Mouse (Mus musculus) embryo, embryonic 10 days (tissue): ENCODE data around the gene Cluap1.
A peak's percentile ranks its signal among the peaks of the same experiment; 100 is the strongest.

ENCODE experiments used
- DNase-seq: peaks from one replicate; pipeline ENCODE4 v3.0.0-alpha.2; 2015; ENCODE audit warnings: low spot score

Gene Cluap1

DNA sequence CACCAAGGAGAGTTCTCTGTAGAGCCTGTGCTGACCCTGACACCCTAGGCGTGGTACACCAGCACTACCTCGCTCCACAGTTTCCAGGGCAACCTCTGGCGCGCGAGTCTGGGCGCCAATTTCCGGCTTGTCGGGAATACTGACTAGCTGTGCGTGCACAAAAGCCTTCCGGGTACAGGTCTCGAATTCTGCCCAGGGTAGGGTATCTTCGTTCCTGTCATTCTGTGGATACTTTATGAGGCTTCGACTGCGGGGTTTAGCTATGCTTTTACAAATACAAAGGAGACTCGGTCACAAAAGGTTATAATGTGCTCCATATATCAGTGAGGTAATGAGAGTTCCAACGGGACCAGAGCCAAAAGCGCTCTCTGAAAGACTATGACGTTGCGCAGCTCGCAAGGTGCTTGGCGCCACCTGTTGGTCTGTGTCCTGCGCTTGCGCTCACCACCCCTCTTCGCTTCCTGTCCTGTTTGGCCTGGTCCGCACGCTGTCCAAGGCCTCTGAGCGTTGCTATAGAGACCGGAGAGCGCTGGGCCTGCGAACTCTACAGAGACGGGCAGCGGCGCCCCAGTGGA is at the start of gene Cluap1, which contains the start of gene 1700037C18Rik:
Cluap1 (plus strand) TSS at position 265 of the 575 bp plus-strand sequence.
1700037C18Rik (minus strand) TSS at position 153 of the 575 bp plus-strand sequence.
- DNase-seq: peak; percentile 96

DNA sequence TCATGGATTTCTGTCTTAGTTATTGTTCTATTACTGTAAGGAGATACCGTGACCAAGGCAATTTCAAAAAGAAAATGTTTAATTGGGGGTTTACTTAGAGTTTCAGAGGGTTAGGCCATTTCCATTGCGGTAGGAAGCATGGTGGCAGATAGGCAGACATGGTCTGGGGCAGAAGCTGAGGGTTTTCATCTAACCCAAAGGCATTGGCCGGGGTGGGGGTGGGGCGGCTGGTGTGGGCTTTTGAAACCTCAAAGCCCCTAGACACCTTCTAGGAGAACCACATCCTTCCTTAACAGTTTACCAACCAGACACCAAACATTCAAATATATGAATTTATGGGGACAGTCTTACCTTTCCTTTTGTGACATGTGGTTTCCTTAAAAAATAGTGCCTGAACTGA is 49.3 kb upstream of the Cluap1 start:
- no peak for DNase-seq

DNA sequence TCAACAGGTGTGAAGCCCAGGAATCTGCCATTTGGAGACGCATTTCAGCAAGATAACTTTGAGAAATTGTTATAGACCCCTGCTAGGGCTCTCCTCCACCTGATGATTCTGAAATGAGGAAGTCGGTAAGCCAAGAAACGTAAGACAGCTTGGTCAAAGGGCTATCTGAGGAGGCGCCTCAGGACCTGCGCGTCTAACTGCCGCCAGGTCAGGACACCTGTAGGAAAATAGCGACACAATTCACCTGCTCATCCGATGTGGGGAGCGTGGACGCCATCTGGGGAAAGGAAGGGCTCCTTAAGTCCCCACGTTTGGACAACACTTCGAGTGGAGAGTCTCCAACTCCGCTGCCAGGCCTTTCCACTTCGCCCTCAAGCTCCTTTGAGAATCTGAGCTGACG is 36.8 kb upstream of the Cluap1 start:
- DNase-seq: no peak

DNA sequence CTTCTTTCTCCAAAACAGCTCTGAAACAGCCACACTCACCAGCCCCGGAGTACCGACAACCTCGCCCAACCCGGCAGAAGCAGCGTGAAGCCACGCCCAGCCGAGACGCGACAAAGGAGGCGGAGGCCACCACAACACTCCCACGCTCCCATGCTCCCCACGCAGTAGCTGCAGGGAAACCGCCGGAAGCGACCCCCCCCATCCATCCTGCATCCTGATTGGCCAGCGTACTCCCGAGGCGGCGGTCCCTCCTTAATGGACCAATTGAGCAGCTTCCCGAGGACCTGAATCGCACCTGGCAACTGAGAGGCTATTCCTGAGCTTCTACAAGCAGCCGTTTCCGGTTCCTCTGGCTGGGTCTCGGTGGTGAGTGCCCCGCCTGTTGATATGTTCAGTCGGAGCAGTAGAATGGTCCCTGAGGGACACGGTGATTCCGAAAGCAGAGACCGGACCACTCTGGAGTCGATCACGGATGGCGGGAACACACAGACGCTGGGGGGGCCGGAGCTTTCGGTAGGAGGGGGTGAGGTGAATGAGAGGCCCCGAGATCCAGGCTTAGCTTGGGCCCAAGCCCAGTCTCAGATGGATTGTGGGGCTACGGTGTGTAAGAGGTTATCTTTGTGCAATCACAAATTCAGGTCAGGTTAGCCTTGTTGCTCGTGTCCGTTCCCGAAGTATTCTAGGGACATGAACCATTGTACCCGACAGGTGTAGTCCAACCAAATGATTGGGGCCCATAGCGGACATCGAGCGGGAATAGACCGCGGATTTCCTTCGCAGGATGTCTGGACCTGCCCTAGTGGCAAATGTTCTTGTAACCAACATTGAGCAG is 36.2 kb upstream of the Cluap1 start, which contains the start of gene Naa60:
Naa60 (plus strand) TSS at position 160 of the 832 bp plus-strand sequence.
- peak; percentile 94 for DNase-seq

DNA sequence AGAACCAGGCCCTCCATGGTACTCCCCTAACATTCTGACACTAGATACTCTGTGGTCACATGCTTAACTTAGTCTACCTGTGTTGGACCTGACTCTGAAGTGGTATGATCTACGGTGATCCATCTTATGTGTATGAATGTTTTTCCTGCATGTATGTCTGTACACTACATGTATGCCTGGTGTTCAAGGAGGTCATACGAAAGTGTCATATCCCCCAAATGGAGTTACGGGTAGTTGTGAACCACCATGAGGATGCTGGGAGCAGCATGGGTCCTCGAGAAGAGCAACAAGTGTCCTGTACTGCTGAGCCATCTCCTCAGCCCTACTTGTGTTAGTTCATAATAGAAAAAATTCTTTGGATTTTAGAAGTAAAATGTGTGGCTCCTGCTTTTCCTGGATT is 32.3 kb upstream of the Cluap1 start:
- no peak for DNase-seq

DNA sequence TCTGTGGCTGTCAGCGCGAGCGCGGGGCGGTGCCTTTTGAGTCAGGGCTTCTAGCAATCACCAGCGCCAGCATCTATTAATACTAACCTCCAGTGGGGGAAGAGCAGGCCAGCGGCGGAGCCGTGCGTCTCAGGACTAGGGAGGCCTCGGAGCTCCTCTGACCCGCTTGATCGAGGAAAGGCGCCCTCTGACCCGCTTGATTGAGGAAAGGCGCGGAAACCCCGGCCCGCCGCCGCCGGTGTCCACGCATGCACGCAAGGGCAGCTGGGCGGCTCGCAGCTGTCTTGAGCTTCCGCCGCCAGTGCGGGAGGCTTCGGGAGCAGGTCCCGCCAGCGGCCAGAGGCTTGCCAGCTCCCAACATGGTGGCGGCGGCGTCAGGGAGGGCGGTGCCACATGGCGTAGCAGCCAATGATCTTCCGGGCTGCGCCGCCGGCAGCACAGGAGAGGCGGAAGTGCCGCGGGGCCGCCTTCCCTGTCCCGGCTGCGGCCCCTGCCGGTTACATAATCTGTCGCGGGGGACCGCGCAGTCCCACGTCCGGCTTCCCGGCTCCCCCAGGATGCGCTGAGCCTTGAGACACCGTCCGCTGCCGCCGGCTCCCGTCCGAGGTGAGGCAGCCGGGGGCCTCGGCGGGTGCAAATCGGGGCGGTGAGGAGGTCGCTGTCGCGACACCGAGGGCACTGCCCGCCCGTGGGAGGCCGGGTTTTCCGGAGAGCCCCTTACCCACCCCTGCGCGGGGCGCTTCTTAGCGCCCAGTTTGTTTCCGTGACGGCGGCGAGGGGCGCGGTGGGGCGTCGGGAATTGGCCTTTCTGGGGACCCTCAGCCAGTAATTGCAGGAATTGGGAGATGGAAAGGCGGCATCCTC is 24.2 kb upstream of the Cluap1 start, which contains the start of the genes Zfp597 and Gm20695:
Zfp597 (minus strand) TSS at position 361 of the 864 bp plus-strand sequence.
Gm20695 (plus strand) TSS at position 448 of the 864 bp plus-strand sequence.
- peak; percentile 98 for DNase-seq

DNA sequence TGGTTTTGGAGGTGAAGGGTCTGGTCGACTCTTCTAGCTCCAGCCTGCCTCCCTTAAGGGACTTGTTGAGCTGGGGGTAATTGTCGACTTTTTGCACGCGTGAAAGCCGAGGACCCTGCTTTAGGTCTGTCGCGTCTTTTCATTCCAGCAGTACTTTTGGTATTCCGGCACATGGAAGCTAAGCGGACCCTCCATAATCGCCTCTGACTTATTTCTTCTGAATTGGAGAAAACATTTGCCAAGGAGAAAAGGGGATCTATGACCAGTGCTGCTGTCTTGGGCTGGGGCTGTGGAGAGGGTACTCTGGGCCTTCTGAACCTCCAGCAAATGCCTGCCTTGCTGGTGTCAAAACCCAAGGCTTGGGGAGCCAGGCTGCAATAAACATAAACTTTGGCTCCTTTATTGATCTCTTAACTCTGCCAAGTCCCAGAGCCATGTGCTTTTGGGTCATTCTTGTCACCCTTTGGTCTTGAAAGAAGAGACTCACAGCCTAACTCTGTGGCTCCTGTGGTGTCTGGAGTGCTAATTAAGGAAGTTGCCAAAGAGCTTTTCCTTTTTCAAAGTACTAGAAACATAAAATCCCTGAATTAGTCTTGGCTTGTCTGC is 23.4 kb upstream of the Cluap1 start:
- peak; percentile 27 for DNase-seq

DNA sequence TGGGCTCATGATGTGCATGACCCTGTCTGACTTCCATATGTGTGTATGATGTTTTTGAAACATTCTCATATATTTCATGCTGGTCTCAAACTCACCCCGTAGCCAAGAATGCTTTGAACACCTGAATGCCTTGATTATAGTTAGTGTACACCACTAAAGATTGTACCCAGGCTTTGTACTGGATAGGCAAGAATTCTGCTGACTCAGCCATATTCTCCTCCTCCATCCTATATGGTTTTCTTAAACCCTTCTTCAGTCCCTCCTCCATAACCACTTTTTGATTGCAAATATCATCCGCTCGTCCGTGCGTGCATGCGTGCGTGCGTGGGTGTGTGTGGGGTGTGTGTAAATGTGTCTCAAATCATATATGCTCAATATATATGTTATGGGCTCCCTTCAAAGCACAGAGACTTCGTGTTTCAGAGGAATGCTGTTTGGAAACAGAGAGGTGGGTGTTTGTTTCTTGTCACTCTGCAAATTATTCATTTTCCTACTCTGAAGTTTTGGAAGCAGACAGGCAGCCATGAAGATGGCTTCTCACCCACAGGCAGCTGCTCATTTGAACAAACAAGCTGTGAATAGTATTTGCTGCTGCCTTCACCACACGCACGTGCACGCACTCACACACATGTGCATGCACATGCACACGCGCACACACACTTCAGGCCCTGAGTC is 16.8 kb upstream of the Cluap1 start:
- no peak for DNase-seq

DNA sequence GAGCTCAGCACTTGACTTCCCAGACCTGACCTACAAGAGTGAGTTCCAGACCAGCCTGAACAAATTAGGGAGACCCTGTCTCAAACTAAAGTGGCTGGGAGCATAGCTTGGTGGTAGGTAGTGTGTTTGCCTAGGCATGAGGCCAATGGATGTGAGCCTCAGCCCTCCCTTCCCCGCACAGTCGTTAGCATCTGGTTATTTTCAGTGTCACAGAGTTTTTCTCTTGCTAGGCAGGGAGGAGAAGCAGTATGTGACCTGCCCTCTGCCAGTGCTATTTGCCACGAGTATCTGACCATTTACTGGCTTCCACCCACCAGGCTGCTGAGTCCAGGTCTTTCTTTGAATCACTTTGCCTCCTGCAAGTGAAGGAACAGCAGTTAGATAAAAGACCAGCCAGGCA is 14.9 kb upstream of the Cluap1 start:
- DNase-seq: no peak

DNA sequence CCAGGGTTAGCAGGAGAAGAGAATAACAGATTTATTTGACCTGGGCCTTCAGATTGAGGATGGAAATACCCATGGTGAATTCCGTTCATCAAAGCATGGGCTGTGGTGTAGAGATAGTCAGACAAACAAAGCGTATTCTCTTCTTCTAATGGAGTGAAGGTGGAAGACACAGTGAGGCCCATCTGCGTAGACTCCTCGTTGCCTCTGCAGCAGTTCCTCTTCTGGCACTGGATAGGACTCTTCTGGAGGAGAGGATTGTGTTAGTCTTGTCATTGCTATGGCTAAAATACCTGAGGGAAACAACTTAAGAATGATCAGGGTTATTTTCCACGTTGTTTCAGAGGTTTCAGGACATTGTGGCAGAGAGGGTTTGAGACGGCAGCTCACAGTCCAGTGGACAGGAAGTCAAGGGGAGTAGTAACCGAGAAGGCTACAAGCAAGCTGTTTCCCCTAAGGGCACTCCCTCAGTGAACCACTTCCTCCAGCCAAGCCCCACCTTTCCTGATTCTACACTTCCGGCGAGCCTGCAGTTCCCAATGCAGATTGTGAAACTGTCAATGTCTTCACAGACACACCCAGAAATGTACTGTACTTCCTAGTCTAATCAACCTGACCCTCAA is 13.3 kb upstream of the Cluap1 start:
- no peak for DNase-seq

DNA sequence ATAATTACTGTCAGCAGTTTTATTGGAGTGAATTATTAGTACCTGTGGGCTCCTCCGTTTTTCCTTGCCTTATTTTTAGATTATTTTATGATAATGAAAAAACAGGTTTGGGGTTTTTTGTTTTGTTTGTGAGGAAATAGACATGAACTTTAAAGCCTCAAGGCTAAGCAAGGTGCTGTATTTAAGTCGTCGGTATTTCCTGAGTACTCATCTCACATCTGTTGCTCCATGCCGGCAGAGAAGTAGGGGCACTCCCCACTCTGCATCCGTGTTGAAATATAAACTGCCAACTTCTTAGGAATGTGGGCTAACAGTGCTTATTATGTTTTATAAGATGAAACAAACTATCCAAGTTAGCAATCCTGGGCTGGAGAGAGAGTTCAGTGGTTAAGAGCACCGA is 12.6 kb upstream of the Cluap1 start:
- DNase-seq: no peak

DNA sequence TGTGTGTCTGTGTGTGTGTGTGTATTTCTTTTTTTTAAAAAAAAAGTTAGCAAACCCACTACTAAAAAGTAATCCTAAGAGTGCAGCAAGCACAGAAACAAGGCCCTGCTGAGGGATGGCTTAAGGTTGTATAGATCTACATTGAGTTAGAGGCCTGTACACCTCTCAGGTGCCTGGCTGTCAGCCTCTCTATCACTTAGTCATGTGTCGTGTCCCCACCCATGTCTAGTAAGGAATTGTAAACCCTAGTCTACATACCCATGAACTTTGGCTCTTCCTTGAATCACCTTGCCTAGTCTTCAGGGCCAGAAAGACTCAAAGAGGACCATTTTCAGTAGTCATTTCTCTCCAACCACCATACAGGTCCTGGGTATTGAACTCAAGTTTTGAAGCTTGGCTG is 12.0 kb upstream of the Cluap1 start:
- DNase-seq: no peak

DNA sequence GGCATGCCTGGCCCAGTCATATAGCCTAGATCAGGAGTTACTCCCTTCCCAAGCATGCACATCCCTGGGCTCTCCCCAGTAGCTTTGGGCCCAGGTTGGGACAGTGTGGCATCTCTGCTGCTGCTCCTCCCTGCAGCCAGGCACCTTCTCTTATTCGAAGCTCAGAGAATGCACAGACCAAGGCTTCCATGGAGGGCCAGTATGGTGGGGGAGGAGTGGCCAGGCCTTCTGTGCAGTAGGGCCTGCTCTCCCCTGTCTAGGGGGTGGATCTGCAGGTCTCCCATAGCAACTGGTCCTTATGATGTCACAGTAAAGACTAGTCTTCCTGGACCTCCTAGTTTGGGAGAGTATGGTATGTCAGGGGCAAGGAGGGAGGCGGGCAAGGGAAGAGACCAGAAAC is 1.1 kb upstream of the Cluap1 start:
- DNase-seq: no peak

DNA sequence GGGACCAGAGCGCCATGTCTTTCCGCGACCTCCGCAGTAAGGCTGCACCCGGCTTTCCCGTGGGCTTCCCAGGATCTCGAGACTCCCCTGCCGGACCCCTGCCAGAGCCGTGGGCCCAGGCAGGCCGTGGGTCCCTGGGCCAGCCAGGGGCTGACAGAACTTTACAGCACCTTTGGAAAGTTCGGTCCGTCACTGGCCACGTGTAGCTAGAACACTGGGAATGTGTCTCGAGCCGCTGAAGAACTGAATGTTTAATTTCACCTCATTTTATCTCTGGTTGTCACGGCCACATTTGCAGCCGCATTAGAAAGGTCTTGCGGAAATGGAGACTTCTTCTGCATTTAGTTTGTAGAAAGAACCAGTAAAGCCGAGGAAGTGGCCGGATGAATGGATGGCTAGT is 517 bp downstream of the Cluap1 start:
- DNase-seq: no peak

DNA sequence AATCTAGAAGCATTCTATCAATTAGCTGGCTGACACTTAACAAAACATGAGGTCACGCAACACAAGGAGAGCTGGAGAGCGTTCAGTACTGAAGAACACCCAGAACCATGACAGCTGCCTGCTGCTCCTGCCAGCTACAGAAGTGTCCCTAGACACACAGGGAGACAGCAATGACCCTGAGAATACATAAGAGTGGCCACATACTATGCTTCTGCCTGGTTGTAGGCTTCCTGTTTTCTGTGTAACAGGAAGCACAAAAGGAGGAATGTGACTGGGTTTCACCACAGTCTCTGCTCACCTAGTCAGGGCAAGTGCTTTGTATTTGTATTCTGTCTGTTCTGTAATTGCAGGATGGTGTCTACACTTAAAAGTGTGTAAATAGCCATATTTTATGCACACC is 12.2 kb downstream of the Cluap1 start:
- DNase-seq: no peak

DNA sequence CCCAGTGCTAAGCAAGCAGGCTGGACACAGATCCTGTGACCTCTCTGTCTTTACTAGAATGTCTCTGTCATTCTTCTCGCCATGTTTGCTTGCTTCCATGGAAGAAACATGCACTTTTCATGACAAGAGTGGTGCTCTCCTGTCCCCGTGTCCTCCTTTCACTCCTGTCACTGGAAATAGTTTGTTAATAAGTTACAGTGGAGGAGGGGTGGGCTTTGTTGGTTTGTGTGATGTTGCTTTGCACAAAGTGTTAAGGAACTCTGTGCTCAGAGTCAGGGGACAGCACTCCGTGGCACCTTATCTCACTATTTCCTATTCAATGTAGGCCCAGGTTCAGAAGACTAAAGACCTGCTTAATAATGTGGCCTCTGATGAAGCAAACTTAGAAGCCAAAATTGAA is 14.9 kb downstream of the Cluap1 start:
- no peak for DNase-seq

DNA sequence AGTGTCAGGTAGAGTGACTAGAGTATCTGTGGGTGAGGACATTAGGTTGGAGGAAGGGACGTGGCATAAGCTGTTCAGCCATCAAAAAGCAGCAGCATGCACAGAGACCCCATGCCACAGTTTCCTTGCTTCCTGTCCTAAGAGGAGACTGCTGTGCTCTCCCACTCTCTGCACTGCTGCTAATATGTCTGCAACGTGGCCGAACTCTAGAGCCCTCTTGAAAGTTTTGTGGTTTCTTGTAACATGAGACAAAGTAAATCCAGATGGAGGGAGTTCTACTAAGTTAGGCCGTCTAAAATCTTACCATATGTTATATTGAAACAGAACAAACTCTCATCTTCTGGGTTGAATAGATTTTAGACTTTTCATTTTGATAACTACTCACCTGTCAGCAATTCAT is 15.4 kb downstream of the Cluap1 start:
- DNase-seq: no peak

DNA sequence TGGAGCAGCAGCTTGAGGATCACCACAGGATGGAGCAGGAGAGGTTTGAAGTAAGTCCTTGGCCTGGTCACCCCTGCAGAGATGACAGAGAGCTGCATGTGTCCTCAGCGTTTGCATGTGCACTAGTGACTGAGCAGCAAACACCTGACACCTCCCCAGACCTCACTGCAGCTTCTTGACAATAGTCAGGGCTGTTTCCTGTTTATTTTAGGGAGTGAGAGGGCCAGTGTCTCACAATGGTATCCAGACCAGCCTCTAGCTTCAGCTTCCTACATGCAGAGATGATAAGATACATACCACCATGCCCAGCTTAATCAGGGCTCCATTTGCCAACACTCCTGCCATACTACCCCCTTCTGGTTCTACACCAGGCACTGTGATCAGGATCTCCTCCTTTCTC is 20.0 kb downstream of the Cluap1 start:
- DNase-seq: no peak

DNA sequence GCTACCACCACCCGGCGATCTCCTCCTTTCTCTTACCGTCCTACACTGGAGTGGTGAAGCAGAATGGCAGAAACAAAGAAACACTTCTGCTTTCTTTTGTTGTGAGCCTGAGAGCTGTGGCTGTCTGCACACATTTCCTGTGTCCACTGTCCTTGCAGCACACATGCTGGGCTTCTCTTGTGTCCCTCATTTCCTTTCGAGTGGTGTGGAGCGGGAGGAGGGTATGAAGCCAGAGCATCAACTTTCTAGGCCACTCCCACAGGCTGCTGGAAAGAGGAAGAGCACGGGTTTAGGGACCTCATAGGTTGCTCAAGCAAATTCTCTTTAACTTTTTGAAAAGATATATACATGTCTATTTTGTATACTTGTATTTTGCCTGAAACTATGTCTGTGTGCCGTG is 20.6 kb downstream of the Cluap1 start:
- DNase-seq: no peak

DNA sequence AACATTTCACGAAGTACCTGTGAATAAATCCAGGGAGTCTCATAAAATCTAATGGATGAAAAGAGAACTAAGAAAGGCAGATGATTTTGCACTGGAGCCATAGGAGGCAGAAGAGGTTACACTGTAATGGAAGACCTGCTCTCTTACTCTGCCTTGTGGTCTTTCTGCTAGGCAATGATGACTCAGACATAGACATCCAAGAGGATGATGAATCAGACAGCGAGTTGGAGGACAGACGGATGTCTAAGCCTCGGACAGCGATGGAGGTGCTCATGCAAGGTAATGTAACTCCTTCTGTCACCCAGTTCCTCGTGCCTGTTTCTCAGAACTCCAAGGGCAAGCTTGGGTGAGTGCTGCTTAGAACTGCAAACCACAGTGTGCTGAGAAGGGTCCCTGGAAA is 24.9 kb downstream of the Cluap1 start:
- DNase-seq: no peak

DNA sequence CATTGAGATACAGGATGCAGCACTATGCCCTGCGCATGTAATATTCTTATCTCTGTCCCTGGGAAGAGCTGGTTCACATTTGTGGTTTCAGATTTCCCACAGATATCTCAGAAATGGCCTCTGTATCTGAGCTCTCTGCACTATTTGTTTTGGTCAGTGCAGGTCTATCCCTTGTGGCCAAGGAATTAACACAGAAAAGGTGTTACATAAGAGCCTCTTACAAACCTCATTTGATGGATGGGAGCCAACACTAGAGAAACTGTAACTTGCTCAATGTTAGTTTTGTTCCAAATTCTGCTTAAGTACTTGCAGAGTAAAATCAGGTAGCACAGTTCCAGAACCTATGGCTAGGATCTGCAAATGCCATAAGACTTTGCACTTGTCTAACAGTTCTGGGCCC is 25.5 kb downstream of the Cluap1 start:
- no peak for DNase-seq
